Mouse (Mus musculus) C2C12 (cell line): Measurements from ENCODE around the gene Olfr224.

ENCODE experiments used
- CTCF ChIP-seq: IDR thresholded peaks from one replicate; pipeline ENCODE4 v1.5.1; 2011; ENCODE audit not compliant: control insufficient read depth, insufficient read depth, insufficient read length
- MAX ChIP-seq: IDR thresholded peaks from one replicate; pipeline ENCODE4 v1.6.1; 2011; ENCODE audit warnings: mild to moderate bottlenecking, control low read depth
- MYOG ChIP-seq: IDR thresholded peaks from one replicate; pipeline ENCODE4 v1.6.1; 2011; ENCODE audit not compliant: control insufficient read depth, insufficient read length; ENCODE audit errors: extremely low read depth
- USF1 ChIP-seq: IDR thresholded peaks from one replicate; pipeline ENCODE4 v1.6.1; 2011; ENCODE audit warnings: low read depth, mild to moderate bottlenecking, control low read depth, moderate library complexity

DNA sequence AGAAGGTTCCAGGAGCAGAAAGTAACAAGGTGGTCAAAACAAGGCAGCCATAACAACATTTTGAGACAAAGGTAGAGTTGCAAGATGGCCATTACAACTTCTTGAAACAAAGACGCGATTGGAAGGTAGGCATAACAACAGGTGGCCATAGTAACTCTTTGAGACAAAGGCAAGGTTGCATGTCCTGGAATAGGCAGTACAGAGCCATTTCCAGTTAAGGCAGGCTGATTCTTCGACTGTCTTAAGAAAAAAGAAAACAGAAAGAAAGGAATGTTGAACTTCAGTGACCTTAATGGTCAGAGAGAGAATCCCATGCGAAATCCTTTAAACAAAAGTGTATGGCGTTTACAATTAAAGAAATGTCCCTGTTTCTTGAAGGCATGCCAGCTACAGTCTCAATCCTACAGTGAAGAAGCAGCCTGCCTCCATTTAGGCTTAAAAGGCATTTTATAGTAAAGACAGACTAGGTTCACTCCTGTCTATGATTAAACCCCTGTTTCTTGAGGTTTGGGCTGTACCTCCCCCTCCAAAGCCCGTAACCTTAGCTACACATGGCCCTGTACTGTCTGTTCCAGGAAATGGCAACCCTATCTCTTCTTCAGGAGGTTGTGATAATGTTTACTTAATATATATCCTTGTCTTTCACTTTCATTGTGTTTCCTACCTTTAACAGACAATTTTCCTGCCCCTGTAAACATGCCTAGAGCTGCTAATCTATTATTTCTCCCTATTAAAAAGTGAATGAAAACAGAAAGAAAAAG, 32.6 kb upstream of the Olfr224 start:
- TF ChIP-seq CTCF (no peak), USF1 (no peak), MYOG (no peak), MAX (no peak)
